ENCODE assay signal across 8 mouse cellular contexts in the genomic region with DNA sequence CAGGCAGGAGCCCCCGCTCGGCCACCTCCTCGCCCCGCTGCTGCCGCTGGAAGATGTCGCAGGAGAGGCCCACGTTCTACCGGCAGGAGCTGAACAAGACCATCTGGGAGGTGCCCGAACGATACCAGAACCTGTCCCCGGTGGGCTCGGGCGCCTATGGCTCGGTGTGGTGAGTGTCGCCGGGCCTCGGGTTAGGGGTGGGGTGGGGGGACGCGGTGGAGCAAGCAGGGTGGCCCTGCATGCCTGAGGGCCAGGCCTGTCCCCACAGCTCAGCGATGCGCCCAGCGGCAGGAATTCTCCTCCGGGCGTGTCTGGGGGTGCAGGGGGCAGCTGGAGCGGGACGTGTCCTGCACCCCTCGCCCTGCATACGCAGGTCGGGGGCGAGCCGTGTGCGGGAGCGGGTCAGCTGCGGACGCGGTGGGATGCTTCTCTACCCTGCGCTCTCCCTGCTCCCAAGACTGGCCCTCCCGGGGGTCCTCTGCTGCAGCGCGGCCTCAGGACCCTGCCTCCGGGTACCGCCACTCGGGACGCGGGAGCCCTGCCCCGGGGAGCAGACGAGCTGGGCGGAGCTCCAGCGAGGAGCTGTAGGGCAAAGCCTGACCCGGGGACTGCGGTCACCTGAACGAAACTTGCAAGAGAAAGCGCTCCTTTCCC. TPM values are rescaled to one million over a fixed set of nuclear protein-coding genes. Genes with fewer than 3 reads are reported as not detected.
DNase-seq lines count a peak whose midpoint lies in the region; ATAC-seq and TF ChIP-seq lines count a peak whose summit lies in the region.

No protein-coding gene starts in this region.

- no peak for TF ChIP-seq CTCF in olfactory bulb, adult 2 months (IDR thresholded peaks at IDR 0.05; ENCODE audit: insufficient read depth, low read depth, low read length)

- peak; percentile 39 for DNase-seq in right cerebral cortex, adult 18-20 months
- DNase-seq in right cerebral cortex, postnatal 36 days (ENCODE audit: low spot score in 2 of 2): no peak
- DNase-seq in cerebellum, adult 9-10 months: peak; percentile 56
- peak; percentile 51 for DNase-seq in gastrocnemius, adult 18-20 months (ENCODE audit: low spot score)
- peak; percentile 85 for DNase-seq in intestine, embryonic 14.5 days (ENCODE audit: low spot score)
- peak; percentile 62 for DNase-seq in thymus, postnatal 25 days

- peak overlapping the region; percentile 71 for H3K4me2 ChIP-seq in intestine, embryonic 14.5 days (ENCODE audit: low read length)
- peak overlapping the region; percentile 71 for H3K4me2 ChIP-seq in liver, embryonic 16.5 days (ENCODE audit: low read depth, low read length)

- ATAC-seq in intestine, embryonic 14.5 days (replicated peaks; ENCODE audit: low FRiP score, low TSS enrichment, low read depth): peak; percentile 47
- ATAC-seq in liver, embryonic 16.5 days (ENCODE audit: low read depth): peak; percentile 25

- H3K4me3 ChIP-seq in intestine, embryonic 14.5 days (ENCODE audit: low read depth, low read length): peak overlapping the region; percentile 99
- H3K4me3 ChIP-seq in liver, embryonic 16.5 days (ENCODE audit: low read depth, low read length): peak overlapping the region; percentile 93
- H3K4me3 ChIP-seq in olfactory bulb, adult 2 months (ENCODE audit: insufficient read depth, low read depth, low read length): peak overlapping the region; percentile 87

- TF ChIP-seq POLR2A in olfactory bulb, adult 2 months (IDR thresholded peaks at IDR 0.05; ENCODE audit: insufficient read depth, low read depth, low read length): no peak

- H3K36me3 ChIP-seq in intestine, embryonic 14.5 days (ENCODE audit: control insufficient read depth, insufficient read depth, low read length): no peaks in the 10 kb centered on the region; the same call in 1 of the 2 replicates
- no peaks in the 10 kb centered on the region for H3K36me3 ChIP-seq in liver, embryonic 16.5 days (ENCODE audit: control insufficient read depth, insufficient read depth)

- H3K4me1 ChIP-seq in intestine, embryonic 14.5 days (replicated peaks; ENCODE audit: control insufficient read depth, insufficient read depth, low read length): peaks cover 38% of the 10 kb centered on the region
- H3K4me1 ChIP-seq in liver, embryonic 16.5 days (ENCODE audit: control insufficient read depth, low read depth, low read length): peaks cover 49% of the 10 kb centered on the region
- peaks cover 17% of the 10 kb centered on the region for H3K4me1 ChIP-seq in olfactory bulb, adult 2 months (ENCODE audit: control insufficient read depth, insufficient read depth, low read length)

- peak overlapping the region; percentile 95 for H3K27ac ChIP-seq in intestine, embryonic 14.5 days (ENCODE audit: low read depth)
- peak overlapping the region; percentile 95 for H3K27ac ChIP-seq in liver, embryonic 16.5 days (ENCODE audit: low read length)
- peak overlapping the region; percentile 83 for H3K27ac ChIP-seq in olfactory bulb, adult 2 months (ENCODE audit: insufficient read depth, low read depth, low read length)

- H3K9me3 ChIP-seq in intestine, embryonic 14.5 days (ENCODE audit: control insufficient read depth, low read length): no peaks in the 10 kb centered on the region
- H3K9me3 ChIP-seq in liver, embryonic 16.5 days (replicated peaks; ENCODE audit: control insufficient read depth, low read length): no peaks in the 10 kb centered on the region

- WGBS in intestine, embryonic 14.5 days: under 1% methylated on average over 47 of the region's 53 CpGs
- WGBS in liver, embryonic 16.5 days (ENCODE audit: insufficient replicate concordance): 1% methylated on average over 52 of the region's 53 CpGs
- under 1% methylated on average over 53 of the region's 53 CpGs for WGBS in olfactory bulb, adult 2 months

- peaks cover 3% of the 10 kb centered on the region; the same call in 1 of the 2 replicates for H3K27me3 ChIP-seq in intestine, embryonic 14.5 days (replicated peaks; ENCODE audit: control insufficient read depth, insufficient read depth, low read length)
- no peaks in the 10 kb centered on the region for H3K27me3 ChIP-seq in liver, embryonic 16.5 days (ENCODE audit: control insufficient read depth, insufficient read depth, low read depth, low read length)

- H3K9ac ChIP-seq in intestine, embryonic 14.5 days (ENCODE audit: low read length): peak overlapping the region; percentile 88
- H3K9ac ChIP-seq in liver, embryonic 16.5 days (ENCODE audit: low read depth, low read length): peak overlapping the region; percentile 93

RNA-seq across cellular contexts. Expression of a gene that starts 0.7 kb away (rescaled TPM):
- total RNA-seq in gastrocnemius, adult 18-20 months (2021): 10 to 100 TPM; 87.4 to 93.2 TPM
- polyA plus RNA-seq in intestine, embryonic 14.5 days (2014; fragmentation: Nextera tagmentation; extraction: Ambion mirVana): 60.7 and 62.6 TPM in 2 replicates
- polyA plus RNA-seq in liver, embryonic 16.5 days (2015; fragmentation: Nextera tagmentation; extraction: Ambion mirVana): 22.1 and 25.9 TPM in 2 replicates
- not detected in 2 replicates for polyA plus RNA-seq in olfactory bulb, adult 2 months (2012; ENCODE audit: insufficient read depth, insufficient read length, low replicate concordance, missing spikeins)

RNA-seq across cellular contexts. Expression of a gene that starts 1.8 kb away (rescaled TPM):
- under 1 TPM; 0.17 to 0.18 TPM for total RNA-seq in gastrocnemius, adult 18-20 months (2021)
- 0.35 and 0.55 TPM in 2 replicates for polyA plus RNA-seq in intestine, embryonic 14.5 days (2014; fragmentation: Nextera tagmentation; extraction: Ambion mirVana)
- polyA plus RNA-seq in liver, embryonic 16.5 days (2015; fragmentation: Nextera tagmentation; extraction: Ambion mirVana): 0.07 and 0.29 TPM in 2 replicates
- not detected in 2 replicates for polyA plus RNA-seq in olfactory bulb, adult 2 months (2012; ENCODE audit: insufficient read depth, insufficient read length, low replicate concordance, missing spikeins)

RNA-seq across cellular contexts. Expression of a gene that starts 34.1 kb away (rescaled TPM):
- total RNA-seq in gastrocnemius, adult 18-20 months (2021): under 1 TPM in 1 of 2 experiments, not detected in 1; 0.66 TPM
- 4.0 and 4.7 TPM in 2 replicates for polyA plus RNA-seq in intestine, embryonic 14.5 days (2014; fragmentation: Nextera tagmentation; extraction: Ambion mirVana)
- polyA plus RNA-seq in liver, embryonic 16.5 days (2015; fragmentation: Nextera tagmentation; extraction: Ambion mirVana): 1.5 TPM in 2 replicates
- polyA plus RNA-seq in olfactory bulb, adult 2 months (2012; ENCODE audit: insufficient read depth, insufficient read length, low replicate concordance, missing spikeins): not detected in 2 replicates

Comparison
In these comparisons a context has a peak if more than half of its experiments do, and no peak if none do; other contexts are left out.
1. DNase-seq: peak in right cerebral cortex, adult 18-20 months (single experiment), cerebellum, adult 9-10 months (single experiment), gastrocnemius, adult 18-20 months (single experiment), intestine, embryonic 14.5 days (single experiment) and thymus, postnatal 25 days (single experiment); none in right cerebral cortex, postnatal 36 days (0 of 2).
2. Peak in every context shown above with its lines, with median percentiles within 50 percentile points of each other: H3K27ac ChIP-seq and H3K4me3 ChIP-seq.